Mouse (Mus musculus) kidney, postnatal 0 days (tissue): ENCODE measurements around the gene Mertk. TPM values are rescaled to one million over a fixed set of nuclear protein-coding genes. Genes with fewer than 3 reads are reported as not detected.
A peak's percentile ranks its signal among the peaks of the same experiment; 100 is the strongest.

Experiments
- ATAC-seq: fragments of 200-750 bp; cut with Nextera tagmentation; replicated peaks from 2 replicates; pipeline ENCODE4 v1.8.0; 2017; ENCODE audit warnings: low read depth, moderate number of reproducible peaks, moderate TSS enrichment, moderate library complexity; ENCODE audit not compliant: low FRiP score
- DNase-seq: peaks from one replicate; pipeline ENCODE4 v3.0.0-alpha.2; 2016; ENCODE audit warnings: low spot score
- H3K27ac ChIP-seq: fragments of 300-500 bp; sonication (generic); 2 replicates; pipeline ENCODE4 v1.5.1; 2014; ENCODE audit warnings: mild to moderate bottlenecking
- H3K27me3 ChIP-seq: fragments of 300-500 bp; sonication (generic); 2 replicates; pipeline ENCODE4 v1.6.1; 2014; ENCODE audit warnings: low read length, mixed read lengths; ENCODE audit not compliant: insufficient read depth
- H3K36me3 ChIP-seq: fragments of 300-500 bp; sonication (generic); 2 replicates; pipeline ENCODE4 v1.6.1; 2014; ENCODE audit warnings: low read length, mixed read lengths; ENCODE audit not compliant: insufficient read depth
- H3K4me1 ChIP-seq: fragments of 300-500 bp; sonication (generic); replicated peaks from 2 replicates; pipeline ENCODE4 v1.6.1; 2014; ENCODE audit warnings: antibody characterized with exemption, low read length, mixed read lengths; ENCODE audit not compliant: insufficient read depth
- H3K4me2 ChIP-seq: fragments of 300-500 bp; sonication (generic); 2 replicates; pipeline ENCODE4 v1.6.1; 2014; ENCODE audit warnings: mild to moderate bottlenecking, low read length, moderate library complexity, mixed read lengths
- H3K4me3 ChIP-seq: fragments of 300-500 bp; sonication (generic); replicated peaks from 2 replicates; pipeline ENCODE4 v1.5.1; 2014; ENCODE audit warnings: low read depth, low read length
- H3K9ac ChIP-seq: fragments of 300-500 bp; sonication (generic); 2 replicates; pipeline ENCODE4 v1.6.1; 2014; ENCODE audit warnings: low read depth, low read length
- H3K9me3 ChIP-seq: fragments of 300-500 bp; sonication (generic); replicated peaks from 2 replicates; pipeline ENCODE4 v1.6.1; 2016; ENCODE audit warnings: low read length, inconsistent platforms, mixed read lengths
- CTCF ChIP-seq: IDR thresholded peaks from 2 replicates; pipeline ENCODE4 v1.5.1; 2016; ENCODE audit warnings: antibody characterized with exemption, low read depth, mild to moderate bottlenecking, moderate library complexity
- WGBS: fragments of 180-500 bp; shearing (Covaris S2); extraction: QIAGEN DNeasy Blood & Tissue Kit; methylation state at CpG from one replicate; pipeline ENCODE4 v1.1.7; 2014; 5-methylcytosine and 5-hydroxymethylcytosine counted together
- polyA plus RNA-seq: library from polyadenylated mRNA; unstranded; fragments of >200 nt; fragmentation: Nextera tagmentation; extraction: Ambion mirVana; gene quantifications from 2 replicates; pipeline ENCODE4 v1.2.1, GENCODE M21; 2015

Mertk gene
- polyA plus RNA-seq: 8.9 and 9.8 TPM in 2 replicates

GRCm38 (mm10) chr2:128698693-128699181, at the start of gene Mertk:
TSS of gene Mertk (plus strand) at chr2:128698956.
- Histone ChIP-seq H3K9ac (peak within 1 kb of the TSS; percentile 76), H3K36me3 (no peaks in the 10 kb centered on the region), H3K9me3 (no peaks in the 10 kb centered on the region), H3K4me3 (peak within 1 kb of the TSS; percentile 75), H3K4me2 (peak within 1 kb of the TSS; percentile 75), H3K27me3 (no peaks in the 10 kb centered on the region), H3K27ac (peak within 1 kb of the TSS; percentile 94), H3K4me1 (no peaks in the 10 kb centered on the region)
- under 1% methylated on average over 30 of the region's 30 CpGs for WGBS
- DNase-seq (peak; percentile 97), ATAC-seq (peak; percentile 93)
- TF ChIP-seq CTCF: peak; percentile 5; the same call in 1 of the 2 replicates

DNA sequence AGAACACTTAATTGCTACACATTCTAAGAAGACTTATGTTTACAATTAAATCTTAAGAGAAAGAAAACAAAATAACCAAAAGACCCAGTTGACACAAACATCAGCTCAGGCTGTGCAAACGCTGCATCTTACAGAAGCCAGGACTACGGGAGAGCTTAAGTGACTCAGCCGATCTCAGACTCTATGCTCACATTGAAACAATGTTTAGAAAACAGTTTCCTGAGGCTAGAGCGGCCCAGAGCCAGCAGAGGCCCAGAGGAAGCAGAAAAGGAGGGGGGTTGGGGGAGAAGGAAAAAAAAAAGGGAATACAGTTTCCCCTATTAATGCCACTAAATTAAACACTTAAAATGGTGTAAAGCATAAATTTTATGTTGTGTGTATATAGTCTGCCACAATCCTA, 18.1 kb upstream of the Mertk start:
- Histone ChIP-seq H3K4me3 (no peak overlapping the region), H3K9me3 (no peaks in the 10 kb centered on the region), H3K4me2 (no peak overlapping the region), H3K4me1 (no peaks in the 10 kb centered on the region), H3K27me3 (no peaks in the 10 kb centered on the region), H3K27ac (no peak overlapping the region), H3K9ac (no peak overlapping the region), H3K36me3 (peaks cover 29% of the 10 kb centered on the region; the same call in 1 of the 2 replicates)
- ATAC-seq (no peak), DNase-seq (no peak)
- no peak for TF ChIP-seq CTCF
- 77% methylated on average over 4 of the region's 4 CpGs for WGBS

DNA sequence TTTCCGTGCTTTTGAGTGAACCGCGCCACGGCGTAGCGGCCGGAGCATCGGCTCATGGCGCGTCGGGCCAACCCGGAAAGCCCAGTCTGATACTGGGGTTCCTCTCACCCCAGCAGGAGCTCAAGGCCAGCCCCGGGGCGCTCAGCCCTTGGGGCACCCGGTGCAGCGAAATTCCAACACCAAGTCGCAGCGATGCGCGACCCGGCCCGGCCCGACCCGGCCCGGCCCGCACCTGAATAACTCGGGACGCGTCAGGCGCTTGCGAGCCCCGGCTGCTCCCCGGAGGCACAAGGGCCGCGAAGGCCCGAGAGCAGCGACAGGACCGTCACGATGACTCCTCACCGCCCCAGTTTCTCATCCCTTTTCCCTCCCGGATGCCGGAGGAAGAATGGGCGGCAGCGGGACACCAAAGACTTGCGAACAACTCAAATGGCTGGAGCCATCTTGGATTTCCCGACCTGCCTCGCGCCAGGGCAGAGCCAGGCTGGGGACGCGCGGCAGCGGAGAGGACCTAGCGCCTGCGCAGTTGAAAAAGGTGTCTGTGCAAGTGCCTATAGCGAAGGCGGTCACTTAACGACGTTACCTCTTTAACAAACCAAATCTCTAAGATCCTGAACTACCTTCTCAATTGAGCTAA, 11.7 kb upstream of the Mertk start, which contains the start of gene Anapc1:
Gene Anapc1, minus strand, starts transcription at position 471 of the 637 bp plus-strand sequence.
- Histone ChIP-seq H3K27ac (peak within 1 kb of the TSS; percentile 89), H3K9ac (peak within 1 kb of the TSS; percentile 92), H3K4me3 (peak within 1 kb of the TSS; percentile 79), H3K36me3 (peaks cover 4% of the 10 kb centered on the region; the same call in 1 of the 2 replicates), H3K4me2 (peak within 1 kb of the TSS; percentile 56), H3K9me3 (no peaks in the 10 kb centered on the region), H3K4me1 (peaks cover 8% of the 10 kb centered on the region), H3K27me3 (no peaks in the 10 kb centered on the region)
- peak; percentile 91 for ATAC-seq
- no peak for TF ChIP-seq CTCF
- peak; percentile 97 for DNase-seq
- under 1% methylated on average over 58 of the region's 58 CpGs for WGBS

DNA sequence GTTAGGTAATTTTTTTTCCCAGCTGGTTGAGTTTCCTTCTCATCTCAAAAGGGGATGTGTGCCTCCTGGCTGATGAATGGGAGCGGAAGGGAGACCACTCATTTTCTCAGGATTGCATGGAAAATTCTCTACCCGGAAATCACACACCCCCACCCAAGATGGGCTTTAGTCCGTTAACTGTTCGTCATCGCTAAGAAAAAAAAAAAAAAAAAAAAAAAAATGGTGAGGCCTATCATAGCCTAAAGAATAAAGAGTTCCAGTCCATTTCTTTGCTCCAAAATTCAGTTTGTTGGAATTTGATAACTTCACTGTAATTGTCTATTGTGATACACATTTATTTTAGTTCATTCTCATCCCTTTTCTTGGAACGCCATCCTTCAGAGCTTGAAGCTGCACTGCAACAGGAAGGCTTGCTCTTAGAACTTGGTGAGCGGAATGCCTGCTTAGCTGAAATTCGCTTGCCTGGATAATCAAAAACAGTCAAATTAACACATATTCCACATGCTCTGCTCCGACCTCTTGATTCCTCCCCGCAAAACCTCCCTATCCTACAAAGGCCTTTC, 11.1 kb upstream of the Mertk start:
- no peaks in the 10 kb centered on the region for H3K9me3 ChIP-seq
- ATAC-seq (peak; percentile 64), DNase-seq (no peak)
- WGBS: 45% methylated on average over 10 of the region's 10 CpGs
- peaks cover 8% of the 10 kb centered on the region for H3K4me1 ChIP-seq
- H3K4me2 ChIP-seq: peak overlapping the region; percentile 56
- peak overlapping the region; percentile 92; the same call in 1 of the 2 replicates for H3K9ac ChIP-seq
- no peaks in the 10 kb centered on the region for H3K27me3 ChIP-seq
- peak overlapping the region; percentile 89 for H3K27ac ChIP-seq
- no peaks in the 10 kb centered on the region for H3K36me3 ChIP-seq
- H3K4me3 ChIP-seq: peak overlapping the region; percentile 79
- peak; percentile 27; the same call in 1 of the 2 replicates for TF ChIP-seq CTCF

GRCm38 (mm10) chr2:128692336-128692735, 6.4 kb upstream of the Mertk start:
- no peak overlapping the region for H3K27ac ChIP-seq
- DNase-seq (no peak), ATAC-seq (no peak)
- no peak overlapping the region for H3K9ac ChIP-seq
- no peaks in the 10 kb centered on the region for H3K36me3 ChIP-seq
- no peak for TF ChIP-seq CTCF
- WGBS: 64% methylated on average over 14 of the region's 14 CpGs
- no peaks in the 10 kb centered on the region for H3K27me3 ChIP-seq
- H3K9me3 ChIP-seq: no peaks in the 10 kb centered on the region
- no peaks in the 10 kb centered on the region for H3K4me1 ChIP-seq
- H3K4me3 ChIP-seq: no peak overlapping the region
- H3K4me2 ChIP-seq: no peak overlapping the region

- TF ChIP-seq CTCF: no peak
- Histone ChIP-seq H3K36me3 (no peaks in the 10 kb centered on the region), H3K4me3 (no peak overlapping the region), H3K9ac (no peak overlapping the region), H3K4me2 (no peak overlapping the region), H3K9me3 (no peaks in the 10 kb centered on the region), H3K27ac (no peak overlapping the region), H3K4me1 (no peaks in the 10 kb centered on the region), H3K27me3 (no peaks in the 10 kb centered on the region)
- DNase-seq (no peak), ATAC-seq (no peak)
- 85% methylated on average over 10 of the region's 10 CpGs for WGBS
Measured at GRCm38 (mm10) chr2:128692771-128693170, 6.0 kb upstream of the Mertk start.
